Mouse (Mus musculus) heart, embryonic 14.5 days (tissue): Measurements from ENCODE around the gene Ccdc85b. TPM values are rescaled to one million over a fixed set of nuclear protein-coding genes. Genes with fewer than 3 reads are reported as not detected.

ENCODE experiments used
- ATAC-seq: fragments of 200-750 bp; cut with Nextera tagmentation; 2 replicates; pipeline ENCODE4 v1.8.0; 2017; ENCODE audit warnings: low read depth, moderate TSS enrichment; ENCODE audit not compliant: insufficient number of reproducible peaks, insufficient read depth, low FRiP score
- H3K27ac ChIP-seq, 2 experiments: fragments of 200-500 bp in 1 of 2; fragments of 300-500 bp in 1 of 2; sonication (generic) in 1 of 2; replicated peaks in 1 of 2; 2 replicates each; pipeline ENCODE4 v1.5.1; 2012 to 2014; ENCODE audit warnings: low read depth in 2 of 2, low read length in 2 of 2, control low read depth in 1 of 2, mild to moderate bottlenecking in 1 of 2, mixed read lengths in 1 of 2; ENCODE audit not compliant: control insufficient read depth in 1 of 2, insufficient read depth in 1 of 2
- H3K27me3 ChIP-seq: fragments of 300-500 bp; sonication (generic); 2 replicates; pipeline ENCODE4 v1.6.1; 2014; ENCODE audit warnings: mild to moderate bottlenecking, low read length, control low read depth; ENCODE audit not compliant: control insufficient read depth, insufficient read depth
- H3K36me3 ChIP-seq: fragments of 300-500 bp; sonication (generic); 2 replicates; pipeline ENCODE4 v1.6.1; 2014; ENCODE audit warnings: mild to moderate bottlenecking, control low read depth, low read length, mixed read lengths; ENCODE audit not compliant: control insufficient read depth, insufficient read depth
- H3K4me1 ChIP-seq, 2 experiments: fragments of 200-500 bp in 1 of 2; fragments of 300-500 bp in 1 of 2; sonication (generic) in 1 of 2; 2 replicates each; pipeline ENCODE4 v1.6.1; 2012 to 2014; ENCODE audit warnings: low read length in 2 of 2, control low read depth in 1 of 2, mixed read lengths in 1 of 2; ENCODE audit not compliant: control insufficient read depth in 2 of 2, insufficient read depth in 2 of 2
- H3K4me2 ChIP-seq: fragments of 300-500 bp; sonication (generic); 2 replicates; pipeline ENCODE4 v1.6.1; 2014; ENCODE audit warnings: mild to moderate bottlenecking, low read length
- H3K4me3 ChIP-seq, 2 experiments: fragments of 200-500 bp in 1 of 2; fragments of 300-500 bp in 1 of 2; sonication (generic) in 1 of 2; 2 replicates each; pipeline ENCODE4 v1.5.1; 2012 to 2014; ENCODE audit warnings: low read length in 2 of 2, mild to moderate bottlenecking in 2 of 2, control low read depth in 1 of 2, low read depth in 1 of 2, moderate library complexity in 1 of 2; ENCODE audit not compliant: control insufficient read depth in 1 of 2, insufficient read depth in 1 of 2
- H3K9ac ChIP-seq: fragments of 300-500 bp; sonication (generic); 2 replicates; pipeline ENCODE4 v1.6.1; 2014; ENCODE audit warnings: mild to moderate bottlenecking, low read length
- H3K9me3 ChIP-seq: fragments of 300-500 bp; sonication (generic); 2 replicates; pipeline ENCODE4 v1.6.1; 2016; ENCODE audit warnings: low read length, control low read depth; ENCODE audit not compliant: control insufficient read depth
- WGBS: fragments of 180-500 bp; shearing (Covaris S2); extraction: QIAGEN DNeasy Blood & Tissue Kit; methylation state at CpG from one replicate; pipeline ENCODE4 v1.1.7; 2014; 5-methylcytosine and 5-hydroxymethylcytosine counted together
- polyA plus RNA-seq: library from polyadenylated mRNA; unstranded; fragments of >200 nt; fragmentation: Nextera tagmentation; extraction: Ambion mirVana; gene quantifications from 2 replicates; pipeline ENCODE4 v1.2.1, GENCODE M21; 2014

The Ccdc85b gene
- polyA plus RNA-seq, 1 experiment from 2014 or later = 9.0 TPM

DNA sequence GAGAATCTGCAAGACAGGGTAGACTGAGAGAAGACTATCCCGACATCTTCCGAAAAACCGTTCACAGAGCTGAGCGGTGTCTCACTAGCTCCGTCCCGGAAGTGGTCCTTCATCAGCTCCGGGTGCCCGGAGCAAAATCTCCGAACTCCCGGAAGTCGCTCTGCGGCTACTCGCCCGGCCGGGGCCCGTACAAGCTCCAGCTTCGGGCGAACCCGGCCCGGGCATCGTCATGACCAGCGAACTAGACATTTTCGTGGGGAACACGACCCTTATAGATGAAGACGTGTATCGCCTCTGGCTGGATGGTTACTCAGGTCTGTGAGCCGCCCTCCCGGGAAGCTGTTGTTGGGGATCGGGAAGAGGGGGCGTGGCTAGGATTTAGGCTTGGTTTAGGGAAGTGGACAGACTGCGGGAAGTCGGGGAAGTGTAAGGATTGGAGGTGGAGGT is 2.8 kb upstream of the Ccdc85b start, which contains the start of gene Fibp:
Fibp (plus strand) TSS at position 151 of the 447 bp plus-strand sequence.
- H3K27me3 ChIP-seq = no peaks in the 10 kb centered on the region
- H3K4me1 ChIP-seq = peaks cover 11 to 30% of the 10 kb centered on the region in 2 experiments
- H3K9me3 ChIP-seq = no peaks in the 10 kb centered on the region
- H3K27ac ChIP-seq = peak within 1 kb of the TSS; percentile 64 to 70; a peak in 2 of 4 replicates
- H3K9ac ChIP-seq = peak within 1 kb of the TSS; percentile 80
- peak within 1 kb of the TSS; percentile 80 for H3K4me2 ChIP-seq
- WGBS = under 1% methylated on average over 32 of the region's 32 CpGs
- peak within 1 kb of the TSS; percentile 75 to 85 for H3K4me3 ChIP-seq
- ATAC-seq = 0 out of 2 replicates have a peak, but pooled peaks have one; percentile 14
- peaks cover 36% of the 10 kb centered on the region for H3K36me3 ChIP-seq

DNA sequence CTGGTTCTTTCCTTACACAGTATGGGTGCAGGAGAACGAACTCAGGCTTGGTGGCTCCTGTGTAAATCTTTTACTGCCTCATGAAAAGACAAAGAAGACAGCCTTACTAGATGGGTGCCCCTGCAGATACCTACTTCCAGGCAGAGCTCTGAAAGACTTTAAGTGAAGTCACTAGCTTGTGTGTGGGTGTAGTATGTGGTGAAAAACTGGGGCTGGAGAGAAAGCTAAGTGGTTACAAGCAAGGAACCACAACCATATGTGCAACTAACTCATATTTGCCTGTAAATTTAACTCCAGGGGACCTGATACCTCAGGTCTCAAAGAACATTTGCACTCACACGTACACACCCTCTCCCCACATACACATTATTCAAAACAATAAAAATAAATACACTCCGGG is 2.2 kb upstream of the Ccdc85b start:
- Histone ChIP-seq H3K27me3 (no peaks in the 10 kb centered on the region), H3K36me3 (peaks cover 32% of the 10 kb centered on the region), H3K9ac (peak overlapping the region; percentile 80), H3K4me3 (peak overlapping the region in 1 of 2 experiments; percentile 75; a peak in 3 of 4 replicates), H3K27ac (peak overlapping the region in 1 of 2 experiments; percentile 70; a peak in 1 of 4 replicates), H3K9me3 (no peaks in the 10 kb centered on the region), H3K4me1 (peaks cover 12 to 36% of the 10 kb centered on the region in 2 experiments), H3K4me2 (peak overlapping the region; percentile 80)
- ATAC-seq = no peak
- 23% methylated on average over 3 of the region's 3 CpGs for WGBS

DNA sequence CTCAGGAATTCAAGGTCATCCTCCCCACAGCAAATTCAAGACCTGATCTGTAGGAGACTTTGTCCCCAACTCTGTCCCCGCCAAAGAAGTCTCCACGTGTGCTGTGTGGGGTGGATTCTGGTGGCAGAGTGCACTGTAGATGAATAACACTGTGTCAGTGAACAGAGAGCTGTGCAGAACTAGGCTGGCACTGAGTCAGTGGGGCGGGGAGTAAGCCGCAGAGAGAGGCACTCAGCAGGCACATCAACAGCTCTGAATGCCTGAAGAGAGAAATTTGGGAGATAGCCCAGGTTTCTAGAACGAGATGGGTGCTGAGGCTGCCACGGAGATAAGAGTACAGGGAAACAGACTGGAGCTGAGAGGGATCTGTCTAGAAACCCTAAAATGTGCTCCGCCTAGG is 1.3 kb upstream of the Ccdc85b start:
- H3K4me1 ChIP-seq = peaks cover 11 to 35% of the 10 kb centered on the region in 2 experiments
- WGBS = 53% methylated on average over 7 of the region's 7 CpGs

DNA sequence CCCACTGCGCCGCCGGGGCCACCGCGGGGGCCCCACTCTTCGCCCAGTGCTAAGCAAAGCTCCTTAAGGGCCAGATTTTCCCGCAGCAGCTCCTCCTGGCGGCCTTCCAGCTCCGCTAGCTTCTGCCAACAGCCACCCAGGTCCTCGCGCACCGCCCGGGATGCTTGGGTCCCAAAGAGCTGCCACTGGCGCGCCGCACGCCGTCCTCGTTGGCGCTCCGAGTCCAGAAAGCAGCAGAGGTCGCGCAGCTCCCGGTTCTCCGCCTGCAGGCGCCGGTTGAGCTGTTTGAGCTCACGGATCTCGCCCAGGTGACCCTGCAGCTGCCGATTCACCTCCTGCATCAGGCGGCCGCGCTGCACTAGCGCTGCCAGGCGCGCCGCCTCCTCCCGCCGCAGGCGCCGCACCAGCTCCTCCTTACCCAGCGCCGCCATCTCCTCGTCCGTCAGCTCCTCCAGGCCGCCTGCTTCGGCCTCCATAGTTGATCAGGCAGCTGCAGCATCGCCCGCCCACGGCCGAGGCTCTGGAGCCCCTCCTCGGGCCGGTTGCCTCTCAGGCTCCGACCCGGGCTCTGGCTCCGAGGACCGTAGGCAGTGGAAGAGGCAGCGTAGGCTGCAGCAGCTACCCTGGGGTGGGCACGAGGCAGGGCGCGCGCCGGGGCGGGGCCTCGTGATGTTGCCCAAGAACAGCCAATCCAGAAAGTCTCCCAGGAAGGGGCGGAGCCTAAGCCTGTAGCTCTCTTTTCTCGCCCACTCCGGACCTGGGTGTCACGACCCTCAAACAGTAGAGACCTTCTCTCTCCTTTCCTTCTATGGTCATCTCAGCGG is 560 bp downstream of the Ccdc85b start:
- under 1% methylated on average over 68 of the region's 70 CpGs for WGBS
- ATAC-seq = peak; percentile 84
- Histone ChIP-seq H3K27me3 (no peaks in the 10 kb centered on the region), H3K36me3 (peaks cover 22% of the 10 kb centered on the region), H3K4me1 (peaks cover 11 to 33% of the 10 kb centered on the region in 2 experiments), H3K9ac (peak overlapping the region; percentile 89), H3K27ac (peak overlapping the region; percentile 90 to 94), H3K9me3 (no peaks in the 10 kb centered on the region), H3K4me2 (peak overlapping the region; percentile 97), H3K4me3 (peak overlapping the region; percentile 69 to 92)

More for the DNA sequence above, 1.3 kb upstream of the Ccdc85b start:
- H3K27me3 ChIP-seq = no peaks in the 10 kb centered on the region
- H3K4me2 ChIP-seq = no peak overlapping the region
- no peak for ATAC-seq
- H3K27ac ChIP-seq = no peak overlapping the region
- no peaks in the 10 kb centered on the region for H3K9me3 ChIP-seq
- peaks cover 32% of the 10 kb centered on the region for H3K36me3 ChIP-seq
- H3K9ac ChIP-seq = no peak overlapping the region
- no peak overlapping the region for H3K4me3 ChIP-seq

DNA sequence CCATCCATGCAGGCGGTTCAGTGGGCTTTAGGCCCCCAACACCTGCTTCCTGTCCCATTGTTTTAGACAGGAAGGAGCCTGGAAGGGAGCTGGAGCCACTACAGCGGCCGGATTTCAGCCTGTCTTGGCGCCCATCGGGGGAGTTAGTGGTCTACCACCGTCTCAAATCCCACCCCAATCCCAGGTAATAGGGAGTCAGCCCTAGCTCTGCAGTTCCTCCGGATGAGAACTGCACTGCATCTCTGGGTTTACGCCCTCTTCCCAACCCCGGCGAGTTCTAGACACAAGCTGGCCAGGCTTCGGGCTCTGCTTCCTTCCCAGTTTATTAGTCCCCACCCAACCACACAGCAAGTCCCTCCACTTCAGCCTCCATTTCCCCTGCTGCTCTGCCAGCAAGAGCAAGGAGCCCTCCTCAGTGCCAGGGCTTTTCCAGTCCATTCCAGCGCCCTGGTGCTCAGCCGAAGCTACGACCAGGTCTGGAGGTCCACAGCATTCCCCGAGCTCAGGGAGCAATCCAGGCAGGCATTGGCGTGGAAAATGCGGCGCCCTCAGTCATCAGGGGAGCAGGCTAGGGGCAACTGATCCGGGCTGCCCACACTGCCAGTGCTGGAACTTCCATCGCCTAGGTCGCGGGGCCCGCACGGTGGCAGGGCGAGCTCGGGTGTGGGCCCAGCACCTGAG is 1.3 kb downstream of the Ccdc85b start:
- H3K27ac ChIP-seq = peak overlapping the region; percentile 90 to 94

DNA sequence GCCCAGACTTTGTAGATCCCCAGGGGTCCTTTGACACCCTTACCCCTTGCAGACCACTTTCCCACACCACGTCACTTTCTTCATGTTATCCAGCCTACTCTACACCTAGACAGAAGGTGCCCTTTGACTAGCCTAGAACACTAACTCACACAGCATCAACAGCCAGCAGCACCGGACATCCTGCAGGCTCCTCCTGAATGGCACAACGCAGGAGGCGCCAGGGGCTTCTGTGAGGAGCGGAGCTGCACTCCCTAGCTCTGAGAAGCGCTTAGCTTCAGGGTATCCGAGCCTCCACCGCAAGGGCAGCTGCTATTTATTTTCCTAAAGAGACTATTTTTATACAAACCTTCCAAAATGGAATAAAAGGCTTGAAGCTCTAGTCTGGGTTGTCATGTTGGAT is 2.1 kb downstream of the Ccdc85b start:
- WGBS = 51% methylated on average over 8 of the region's 8 CpGs
- Histone ChIP-seq H3K9ac (peak overlapping the region; percentile 89), H3K36me3 (peaks cover 15% of the 10 kb centered on the region), H3K4me3 (peak overlapping the region; percentile 69 to 92), H3K4me1 (peaks cover 9 to 27% of the 10 kb centered on the region in 2 experiments), H3K9me3 (no peaks in the 10 kb centered on the region), H3K4me2 (peak overlapping the region; percentile 97), H3K27me3 (no peaks in the 10 kb centered on the region), H3K27ac (peak overlapping the region; percentile 58 to 94)
- ATAC-seq = no peak

More for the DNA sequence above, 1.3 kb downstream of the Ccdc85b start:
- WGBS = 4% methylated on average over 26 of the region's 26 CpGs
- peak overlapping the region; percentile 89 for H3K9ac ChIP-seq
- H3K4me1 ChIP-seq = peaks cover 11 to 32% of the 10 kb centered on the region in 2 experiments
- peaks cover 15% of the 10 kb centered on the region for H3K36me3 ChIP-seq
- H3K9me3 ChIP-seq = no peaks in the 10 kb centered on the region
- H3K4me3 ChIP-seq = peak overlapping the region; percentile 69 to 92
- 0 out of 2 replicates have a peak, but pooled peaks have one; percentile 4 for ATAC-seq
- no peaks in the 10 kb centered on the region for H3K27me3 ChIP-seq
- H3K4me2 ChIP-seq = peak overlapping the region; percentile 97

DNA sequence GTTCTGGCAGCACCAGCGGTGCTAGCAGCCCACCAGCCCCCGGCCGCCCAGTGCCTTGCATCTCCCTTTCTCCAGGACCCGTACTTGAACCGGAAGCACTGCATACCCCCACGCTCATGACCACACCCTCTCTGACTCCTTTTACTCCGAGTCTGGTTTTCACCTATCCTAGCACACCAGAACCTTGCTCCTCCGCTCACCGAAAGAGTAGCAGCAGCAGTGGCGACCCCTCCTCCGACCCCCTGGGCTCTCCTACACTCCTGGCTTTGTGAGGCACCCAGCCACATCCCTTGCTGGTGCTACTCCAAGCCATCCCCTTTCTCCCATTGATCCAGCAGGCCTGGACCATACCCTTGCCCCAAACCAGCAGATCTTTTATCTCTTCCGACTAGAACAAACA is 2.7 kb downstream of the Ccdc85b start:
- Histone ChIP-seq H3K9me3 (no peaks in the 10 kb centered on the region), H3K4me2 (peak overlapping the region; percentile 97), H3K36me3 (peaks cover 15% of the 10 kb centered on the region), H3K4me1 (peaks cover 9 to 26% of the 10 kb centered on the region in 2 experiments), H3K4me3 (peak overlapping the region; percentile 69 to 92), H3K27ac (peak overlapping the region in 1 of 2 experiments; percentile 94; a peak in 1 of 4 replicates), H3K9ac (peak overlapping the region; percentile 89), H3K27me3 (no peaks in the 10 kb centered on the region; the same call in 1 of the 2 replicates)
- no peak for ATAC-seq
- WGBS = 75% methylated on average over 12 of the region's 12 CpGs
